Mouse (Mus musculus) embryonic fibroblast, embryonic 13.5 days (primary cell): ENCODE data around the gene Mrm3. TPM values are rescaled to one million over a fixed set of nuclear protein-coding genes. Genes with fewer than 3 reads are reported as not detected.

Experiments used
- H3K27ac ChIP-seq: 2 replicates; pipeline ENCODE4 v1.5.1; 2012; ENCODE audit warnings: low read length, control low read depth, inconsistent platforms; ENCODE audit not compliant: insufficient read depth
- H3K4me1 ChIP-seq: 2 replicates; pipeline ENCODE4 v1.6.1; 2011; ENCODE audit warnings: low read length; ENCODE audit not compliant: control insufficient read depth, insufficient read depth
- H3K4me3 ChIP-seq: 2 replicates; pipeline ENCODE4 v1.5.1; 2011; ENCODE audit warnings: mild to moderate bottlenecking, control low read depth, low read length; ENCODE audit not compliant: insufficient read depth
- CTCF ChIP-seq: IDR thresholded peaks from 2 replicates; pipeline ENCODE4 v1.5.1; 2011; ENCODE audit warnings: mild to moderate bottlenecking, control low read depth, low read length, moderate library complexity, borderline replicate concordance; ENCODE audit not compliant: insufficient read depth
- POLR2A ChIP-seq: IDR thresholded peaks from 2 replicates; pipeline ENCODE4 v1.6.1; 2011; ENCODE audit warnings: low read depth, mild to moderate bottlenecking, control low read depth, low read length, moderate library complexity
- polyA plus RNA-seq: library from polyadenylated mRNA; stranded (reverse); fragments of >200 nt; gene quantifications from 2 replicates; pipeline ENCODE4 v1.2.4, GENCODE M21; 2011; ENCODE audit warnings: low read depth; ENCODE audit not compliant: missing spikeins, insufficient read length

The Mrm3 gene
- polyA plus RNA-seq, 1 experiment, result 6.1 TPM

DNA sequence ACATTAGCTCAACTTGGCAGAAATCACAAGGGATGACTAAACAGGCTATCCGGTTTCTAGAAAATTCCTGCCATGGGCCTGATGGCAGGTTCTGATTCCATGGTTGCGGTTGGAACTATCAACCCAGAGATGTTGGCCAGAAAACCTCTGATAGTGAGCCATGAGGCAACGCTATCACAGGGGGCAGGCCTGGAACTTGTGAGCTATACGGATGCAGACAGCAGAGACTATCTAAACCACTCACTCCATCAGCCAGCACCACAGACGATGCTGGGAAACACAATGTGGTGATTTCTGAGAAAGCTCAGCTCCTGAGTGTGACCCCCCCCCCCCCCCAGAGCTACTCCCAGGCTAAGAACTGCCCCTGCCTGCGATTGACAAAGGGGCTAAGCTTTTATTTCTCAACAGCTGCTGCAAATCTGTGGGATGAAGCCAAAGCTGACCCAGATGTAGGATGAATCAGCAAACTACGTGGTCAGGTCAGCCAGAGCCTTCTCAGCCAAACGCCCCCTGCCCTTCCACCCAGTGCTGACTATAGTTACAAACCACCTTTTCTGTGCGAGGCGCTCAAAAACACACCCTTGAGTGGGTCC is 43.1 kb downstream of the Mrm3 start:
- H3K27ac ChIP-seq, result peak overlapping the region; percentile 92
- no peak overlapping the region for H3K4me3 ChIP-seq
- H3K4me1 ChIP-seq, result peaks cover 33% of the 10 kb centered on the region
- TF ChIP-seq CTCF, result no peak
- TF ChIP-seq POLR2A, result no peak

DNA sequence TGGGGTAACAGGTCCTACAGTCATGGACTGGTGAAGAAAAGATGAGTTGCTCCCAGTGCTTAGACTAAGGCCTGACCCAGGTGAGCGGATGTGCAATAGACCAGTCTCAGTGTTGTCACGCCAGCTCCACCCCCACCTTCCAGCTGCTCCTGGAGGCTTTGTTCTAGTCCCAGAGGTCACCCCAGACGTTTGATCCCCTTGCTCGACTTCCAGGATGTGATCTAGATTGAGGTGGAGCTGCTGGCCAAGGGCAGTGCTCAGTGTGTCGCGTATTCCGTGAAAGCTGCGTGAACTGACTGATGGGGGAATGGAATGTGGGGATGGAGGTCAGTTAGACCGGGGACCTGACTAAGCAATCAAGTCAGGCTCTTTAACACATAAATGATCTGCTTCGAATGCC is 43.8 kb downstream of the Mrm3 start:
- Histone ChIP-seq H3K27ac (peak overlapping the region; percentile 92), H3K4me1 (peaks cover 40% of the 10 kb centered on the region), H3K4me3 (no peak overlapping the region)
- TF ChIP-seq CTCF (no peak), POLR2A (no peak)

DNA sequence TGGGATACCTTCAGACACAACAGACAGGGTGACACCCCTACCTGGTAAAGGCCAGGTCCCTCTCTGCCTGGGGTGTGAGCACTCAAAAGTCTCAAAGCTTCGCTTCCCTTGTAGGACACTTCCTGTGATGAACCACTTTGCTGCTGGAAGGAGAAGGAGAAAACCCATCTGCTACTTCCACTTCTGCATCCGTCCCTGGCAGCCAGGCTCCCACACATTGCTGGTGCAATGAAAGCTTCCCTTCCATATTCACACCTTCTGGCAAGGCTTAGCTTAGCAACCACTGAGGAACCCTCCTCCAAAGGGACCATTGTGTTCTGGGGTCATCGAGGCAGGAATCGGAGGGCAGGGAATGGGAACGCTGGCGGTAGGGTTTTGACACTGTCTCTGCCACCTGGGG is 45.1 kb downstream of the Mrm3 start:
- peaks cover 40% of the 10 kb centered on the region for H3K4me1 ChIP-seq
- no peak overlapping the region for H3K4me3 ChIP-seq
- TF ChIP-seq CTCF, result no peak
- no peak for TF ChIP-seq POLR2A
- H3K27ac ChIP-seq, result peak overlapping the region; percentile 92; the same call in 1 of the 2 replicates

GRCm38 (mm10) chr11:76290367-76290766 is 46.9 kb downstream of the Mrm3 start:
- no peak overlapping the region for H3K4me3 ChIP-seq
- H3K4me1 ChIP-seq, result peaks cover 38% of the 10 kb centered on the region
- TF ChIP-seq CTCF (no peak), POLR2A (no peak)
- peak overlapping the region; percentile 27 for H3K27ac ChIP-seq

GRCm38 (mm10) chr11:76291960-76292359 is 48.4 kb downstream of the Mrm3 start:
- Histone ChIP-seq H3K27ac (peak overlapping the region; percentile 84), H3K4me3 (no peak overlapping the region), H3K4me1 (peaks cover 40% of the 10 kb centered on the region)
- TF ChIP-seq POLR2A (no peak), CTCF (no peak)

DNA sequence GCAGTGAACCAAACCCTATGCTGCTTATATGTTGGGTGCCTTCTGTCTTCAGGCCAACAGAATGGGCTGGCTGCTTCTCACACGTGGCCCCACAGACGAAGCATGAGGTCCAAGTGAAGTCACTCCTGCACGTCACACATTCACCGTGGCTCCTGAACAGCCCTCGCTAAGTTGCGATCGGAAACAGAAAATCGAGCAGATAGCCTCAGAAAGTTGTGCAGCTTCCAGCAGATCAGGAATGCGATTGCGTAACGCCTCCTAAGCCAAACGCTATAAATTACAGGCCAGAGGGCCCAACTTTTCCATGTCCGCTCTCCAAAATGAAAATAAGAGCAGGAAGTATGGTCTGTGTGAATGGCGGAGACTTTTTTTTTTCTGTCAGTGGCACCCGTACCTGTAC is 48.9 kb downstream of the Mrm3 start:
- no peak for TF ChIP-seq CTCF
- no peak for TF ChIP-seq POLR2A
- no peak overlapping the region for H3K4me3 ChIP-seq
- H3K27ac ChIP-seq, result peak overlapping the region; percentile 85
- peaks cover 36% of the 10 kb centered on the region for H3K4me1 ChIP-seq

DNA sequence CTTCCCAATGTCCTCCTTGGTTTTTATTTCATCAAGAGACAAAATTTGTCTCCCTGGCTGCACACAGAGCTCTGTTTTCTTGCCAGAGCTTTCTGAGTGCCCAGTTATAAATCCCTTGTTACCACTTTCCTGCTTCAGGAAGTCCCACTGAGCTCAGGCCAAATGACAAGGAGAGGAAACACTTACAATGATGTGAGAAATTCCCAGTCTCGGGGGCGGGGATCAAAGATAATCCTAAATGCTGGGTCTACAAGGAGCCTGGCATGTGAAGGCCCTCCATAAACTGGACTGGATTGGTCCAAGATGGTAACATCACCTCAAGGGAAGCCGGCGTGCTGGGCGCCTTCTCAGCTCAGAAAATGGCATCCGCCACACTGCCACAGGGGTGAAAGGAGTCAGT is 49.3 kb downstream of the Mrm3 start:
- Histone ChIP-seq H3K27ac (peak overlapping the region; percentile 85), H3K4me1 (peaks cover 32% of the 10 kb centered on the region), H3K4me3 (no peak overlapping the region)
- TF ChIP-seq POLR2A (no peak), CTCF (no peak)

GRCm38 (mm10) chr11:76294078-76294477 is 50.6 kb downstream of the Mrm3 start:
- H3K4me1 ChIP-seq, result peaks cover 29% of the 10 kb centered on the region
- H3K4me3 ChIP-seq, result no peak overlapping the region
- no peak for TF ChIP-seq POLR2A
- no peak for TF ChIP-seq CTCF
- peak overlapping the region; percentile 85 for H3K27ac ChIP-seq

DNA sequence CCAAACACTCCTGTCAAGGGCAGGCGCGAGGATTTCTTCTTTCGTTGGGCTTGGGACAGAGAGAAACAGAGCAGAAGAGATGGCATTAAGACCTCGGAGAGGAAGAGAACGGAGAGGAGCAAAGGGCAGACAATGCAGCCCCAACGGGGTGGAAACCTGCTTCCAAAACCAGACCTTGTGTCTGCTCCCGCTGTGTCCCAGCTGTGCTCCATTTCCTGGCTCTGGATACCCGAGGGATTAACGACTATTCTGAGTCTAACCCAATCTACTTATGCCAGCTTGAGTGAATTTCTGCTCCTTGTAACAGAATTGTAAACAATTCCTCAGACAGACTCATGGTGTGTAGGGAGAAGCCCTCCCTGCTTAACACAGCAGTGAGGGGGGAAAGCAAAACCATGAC is 51.3 kb downstream of the Mrm3 start:
- Histone ChIP-seq H3K4me3 (no peak overlapping the region), H3K4me1 (peaks cover 29% of the 10 kb centered on the region), H3K27ac (peak overlapping the region; percentile 85)
- TF ChIP-seq CTCF (no peak), POLR2A (no peak)

DNA sequence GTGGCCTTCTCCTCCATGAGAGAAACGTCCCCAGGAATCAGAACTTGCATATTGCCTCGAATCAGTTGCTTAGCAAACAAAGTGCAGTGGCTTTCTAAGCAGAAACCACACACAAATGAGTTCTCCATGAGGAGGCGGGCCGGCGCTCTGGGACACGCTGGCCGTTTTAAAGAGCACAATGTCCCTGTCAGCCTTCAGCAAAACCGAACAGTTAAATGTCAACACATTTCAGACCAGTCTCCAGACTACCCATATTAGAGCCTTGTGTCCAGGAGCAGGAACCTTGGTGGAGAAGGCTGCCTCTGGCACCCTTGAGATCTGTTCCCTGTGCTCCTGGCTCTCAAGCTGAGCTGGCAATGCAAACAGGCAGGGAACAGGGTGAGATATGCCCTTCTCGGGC is 53.7 kb downstream of the Mrm3 start:
- peaks cover 18% of the 10 kb centered on the region for H3K4me1 ChIP-seq
- no peak for TF ChIP-seq CTCF
- no peak for TF ChIP-seq POLR2A
- H3K27ac ChIP-seq, result no peak overlapping the region
- no peak overlapping the region for H3K4me3 ChIP-seq
